Mouse (Mus musculus) kidney, adult 18-20 months (tissue): ENCODE data around the gene Tln2.

Source experiments
- DNase-seq: peaks from one replicate; pipeline ENCODE4 v3.0.0; 2021

Tln2 gene

GRCm38 (mm10) chr9:67544783-67545182, 14.7 kb downstream of the Tln2 start:
- no peak for DNase-seq

- no peak for DNase-seq
Observed at GRCm38 (mm10) chr9:67541948-67542347, 17.6 kb downstream of the Tln2 start.

- DNase-seq: no peak
Observed at GRCm38 (mm10) chr9:67539776-67540706, 19.5 kb downstream of the Tln2 start.

GRCm38 (mm10) chr9:67534420-67534819, 25.1 kb downstream of the Tln2 start:
- DNase-seq: no peak

- DNase-seq: no peak
Observed at GRCm38 (mm10) chr9:67533260-67533659, 26.2 kb downstream of the Tln2 start.

- peak; percentile 28 for DNase-seq
Observed at GRCm38 (mm10) chr9:67532631-67533030, 26.9 kb downstream of the Tln2 start.

- peak; percentile 16 for DNase-seq
Observed at GRCm38 (mm10) chr9:67529600-67529999, 29.9 kb downstream of the Tln2 start.

- DNase-seq: no peak
Observed at GRCm38 (mm10) chr9:67527726-67528125, 31.8 kb downstream of the Tln2 start.

GRCm38 (mm10) chr9:67521736-67522135, 37.8 kb downstream of the Tln2 start:
- no peak for DNase-seq

GRCm38 (mm10) chr9:67509510-67509909, 50.0 kb downstream of the Tln2 start:
- DNase-seq: no peak

- no peak for DNase-seq
Observed at GRCm38 (mm10) chr9:67504669-67505260, 54.7 kb downstream of the Tln2 start.

GRCm38 (mm10) chr9:67501801-67502200, 57.7 kb downstream of the Tln2 start:
- no peak for DNase-seq

- no peak for DNase-seq
Observed at GRCm38 (mm10) chr9:67496368-67496767, 63.1 kb downstream of the Tln2 start.

GRCm38 (mm10) chr9:67495350-67495749, 64.2 kb downstream of the Tln2 start:
- no peak for DNase-seq

- DNase-seq: no peak
Observed at GRCm38 (mm10) chr9:67493876-67494552, 65.5 kb downstream of the Tln2 start.

GRCm38 (mm10) chr9:67489370-67489769, 70.1 kb downstream of the Tln2 start:
- DNase-seq: peak; percentile 9

- DNase-seq: no peak
Observed at GRCm38 (mm10) chr9:67486621-67487020, 72.9 kb downstream of the Tln2 start.

- peak; percentile 23 for DNase-seq
Observed at GRCm38 (mm10) chr9:67485169-67486072, 74.1 kb downstream of the Tln2 start.

- DNase-seq: no peak
Observed at GRCm38 (mm10) chr9:67482277-67482676, 77.2 kb downstream of the Tln2 start.

- no peak for DNase-seq
Observed at GRCm38 (mm10) chr9:67481851-67482250, 77.7 kb downstream of the Tln2 start.

- peak; percentile 17 for DNase-seq
Observed at GRCm38 (mm10) chr9:67477445-67477844, 82.1 kb downstream of the Tln2 start.

- DNase-seq: peak; percentile 45
Observed at GRCm38 (mm10) chr9:67476184-67476583, 83.3 kb downstream of the Tln2 start.
